Mouse (Mus musculus): ENCODE results near the gene Ehd4. TPM values are rescaled to one million over a fixed set of nuclear protein-coding genes. Genes with fewer than 3 reads are reported as not detected.

The Ehd4 gene
- total and polyA plus RNA-seq, 2 experiments = 2.9 to 7.4 TPM

GRCm38 (mm10) chr2:120116362-120116761 lies 38.0 kb downstream of the Ehd4 start:
- WGBS = 79% methylated on average over 1 of the region's 1 CpGs
- DNase-seq (ENCODE audit: extremely low read depth, low read depth, low spot score) = no peak
- Histone ChIP-seq H3K27me3 (ENCODE audit: control insufficient read depth, insufficient read depth, low read length) (no peaks in the 10 kb centered on the region), H3K36me3 (ENCODE audit: control insufficient read depth, insufficient read depth, low read length) (no peaks in the 10 kb centered on the region), H3K4me1 (ENCODE audit: control insufficient read depth, insufficient read depth, low read length) (no peaks in the 10 kb centered on the region; the same call in 1 of the 2 replicates), H3K9ac (ENCODE audit: low read depth, low read length) (no peak overlapping the region), H3K27ac (replicated peaks; ENCODE audit: insufficient read depth, low read depth, low read length) (no peak overlapping the region), H3K79me2 (ENCODE audit: control insufficient read depth, insufficient read depth, low read length) (peaks cover 2% of the 10 kb centered on the region; the same call in 1 of the 2 replicates), H3K4me3 (ENCODE audit: insufficient read depth, low read depth, low read length) (no peak overlapping the region)
- no peak for TF ChIP-seq CTCF (IDR thresholded peaks at IDR 0.05; ENCODE audit: low read depth, low read length)
- TF ChIP-seq POLR2A (IDR thresholded peaks at IDR 0.05; ENCODE audit: extremely low read depth, insufficient read depth, low read length) = no peak

DNA sequence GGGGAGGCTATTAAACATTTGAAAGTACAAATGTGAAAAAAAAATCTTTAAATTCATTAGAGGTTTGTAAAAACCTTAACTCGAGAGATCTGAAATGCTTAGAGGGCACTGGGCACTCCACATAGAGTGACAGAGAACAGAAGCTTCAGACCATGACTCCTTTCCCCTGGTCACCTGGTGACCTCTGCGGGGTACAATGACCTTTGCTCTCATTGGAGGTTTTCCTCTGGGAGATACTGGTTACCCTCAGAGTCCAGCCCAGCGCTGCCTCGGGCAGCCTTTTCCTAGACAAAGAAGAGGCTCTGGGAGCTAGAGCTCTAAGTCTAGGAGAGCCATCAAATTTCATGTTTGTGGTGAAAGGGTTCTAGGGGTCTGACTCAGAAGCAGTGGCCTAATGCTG lies 39.4 kb downstream of the Ehd4 start:
- H3K4me3 ChIP-seq (ENCODE audit: insufficient read depth, low read depth, low read length) = no peak overlapping the region
- 26% methylated on average over 4 of the region's 4 CpGs for WGBS
- H3K79me2 ChIP-seq (ENCODE audit: control insufficient read depth, insufficient read depth, low read length) = peaks cover 2% of the 10 kb centered on the region; the same call in 1 of the 2 replicates
- no peaks in the 10 kb centered on the region for H3K27me3 ChIP-seq (ENCODE audit: control insufficient read depth, insufficient read depth, low read length)
- no peak overlapping the region for H3K27ac ChIP-seq (replicated peaks; ENCODE audit: insufficient read depth, low read depth, low read length)
- H3K4me1 ChIP-seq (ENCODE audit: control insufficient read depth, insufficient read depth, low read length) = no peaks in the 10 kb centered on the region; the same call in 1 of the 2 replicates
- no peak for TF ChIP-seq CTCF (IDR thresholded peaks at IDR 0.05; ENCODE audit: low read depth, low read length)
- TF ChIP-seq POLR2A (IDR thresholded peaks at IDR 0.05; ENCODE audit: extremely low read depth, insufficient read depth, low read length) = no peak
- H3K36me3 ChIP-seq (ENCODE audit: control insufficient read depth, insufficient read depth, low read length) = no peaks in the 10 kb centered on the region
- H3K9ac ChIP-seq (ENCODE audit: low read depth, low read length) = no peak overlapping the region
- peak; percentile 67 for DNase-seq (ENCODE audit: extremely low read depth, low read depth, low spot score)

DNA sequence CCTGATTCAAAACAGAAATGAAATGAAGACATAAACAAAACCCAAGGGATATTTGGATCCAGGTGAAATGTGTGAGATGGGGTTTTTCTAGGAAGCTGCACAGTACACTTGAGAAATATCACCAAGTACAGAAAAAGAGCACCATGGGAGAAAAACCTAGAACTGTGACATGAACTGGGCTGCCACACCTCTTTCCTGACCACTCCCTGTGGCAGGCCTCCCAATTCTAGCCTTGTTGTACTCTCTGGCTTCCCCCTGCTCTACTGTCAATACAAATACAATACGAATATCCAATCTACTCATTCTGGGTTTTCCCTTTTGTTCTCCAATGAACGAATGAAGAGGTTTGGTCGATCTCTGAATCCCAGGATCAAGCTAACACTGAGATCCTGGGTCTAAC lies 40.4 kb downstream of the Ehd4 start:
- TF ChIP-seq CTCF (IDR thresholded peaks at IDR 0.05; ENCODE audit: low read depth, low read length) = no peak
- TF ChIP-seq POLR2A (IDR thresholded peaks at IDR 0.05; ENCODE audit: extremely low read depth, insufficient read depth, low read length) = no peak
- Histone ChIP-seq H3K79me2 (ENCODE audit: control insufficient read depth, insufficient read depth, low read length) (peaks cover 2% of the 10 kb centered on the region; the same call in 1 of the 2 replicates), H3K27me3 (ENCODE audit: control insufficient read depth, insufficient read depth, low read length) (no peaks in the 10 kb centered on the region), H3K27ac (replicated peaks; ENCODE audit: insufficient read depth, low read depth, low read length) (no peak overlapping the region), H3K9ac (ENCODE audit: low read depth, low read length) (no peak overlapping the region), H3K36me3 (ENCODE audit: control insufficient read depth, insufficient read depth, low read length) (no peaks in the 10 kb centered on the region), H3K4me1 (ENCODE audit: control insufficient read depth, insufficient read depth, low read length) (no peaks in the 10 kb centered on the region; the same call in 1 of the 2 replicates), H3K4me3 (ENCODE audit: insufficient read depth, low read depth, low read length) (no peak overlapping the region)
- whole genome bisulfite sequencing = 90% methylated on average over 3 of the region's 3 CpGs
- no peak for DNase-seq (ENCODE audit: extremely low read depth, low read depth, low spot score)

GRCm38 (mm10) chr2:120113476-120113875 lies 40.9 kb downstream of the Ehd4 start:
- Histone ChIP-seq H3K36me3 (ENCODE audit: control insufficient read depth, insufficient read depth, low read length) (no peaks in the 10 kb centered on the region), H3K4me1 (ENCODE audit: control insufficient read depth, insufficient read depth, low read length) (no peaks in the 10 kb centered on the region; the same call in 1 of the 2 replicates)
- 87% methylated on average over 6 of the region's 6 CpGs for WGBS

GRCm38 (mm10) chr2:120111596-120111995 lies 42.8 kb downstream of the Ehd4 start:
- DNase-seq (ENCODE audit: extremely low read depth, low read depth, low spot score) = no peak
- H3K79me2 ChIP-seq (ENCODE audit: control insufficient read depth, insufficient read depth, low read length) = peaks cover 2% of the 10 kb centered on the region; the same call in 1 of the 2 replicates
- WGBS = 74% methylated on average over 4 of the region's 4 CpGs
- no peaks in the 10 kb centered on the region; the same call in 1 of the 2 replicates for H3K4me1 ChIP-seq (ENCODE audit: control insufficient read depth, insufficient read depth, low read length)
- no peak overlapping the region for H3K9ac ChIP-seq (ENCODE audit: low read depth, low read length)
- TF ChIP-seq POLR2A (IDR thresholded peaks at IDR 0.05; ENCODE audit: extremely low read depth, insufficient read depth, low read length) (no peak), CTCF (IDR thresholded peaks at IDR 0.05; ENCODE audit: low read depth, low read length) (no peak)
- no peak overlapping the region for H3K27ac ChIP-seq (replicated peaks; ENCODE audit: insufficient read depth, low read depth, low read length)
- no peak overlapping the region for H3K4me3 ChIP-seq (ENCODE audit: insufficient read depth, low read depth, low read length)
- no peaks in the 10 kb centered on the region for H3K36me3 ChIP-seq (ENCODE audit: control insufficient read depth, insufficient read depth, low read length)
- H3K27me3 ChIP-seq (ENCODE audit: control insufficient read depth, insufficient read depth, low read length) = no peaks in the 10 kb centered on the region

More at GRCm38 (mm10) chr2:120113476-120113875, 40.9 kb downstream of the Ehd4 start:
- peaks cover 2% of the 10 kb centered on the region; the same call in 1 of the 2 replicates for H3K79me2 ChIP-seq (ENCODE audit: control insufficient read depth, insufficient read depth, low read length)
- no peak overlapping the region for H3K27ac ChIP-seq (replicated peaks; ENCODE audit: insufficient read depth, low read depth, low read length)
- no peak overlapping the region for H3K4me3 ChIP-seq (ENCODE audit: insufficient read depth, low read depth, low read length)
- no peak for DNase-seq (ENCODE audit: extremely low read depth, low read depth, low spot score)
- no peak overlapping the region for H3K9ac ChIP-seq (ENCODE audit: low read depth, low read length)
- no peaks in the 10 kb centered on the region for H3K27me3 ChIP-seq (ENCODE audit: control insufficient read depth, insufficient read depth, low read length)
- TF ChIP-seq POLR2A (IDR thresholded peaks at IDR 0.05; ENCODE audit: extremely low read depth, insufficient read depth, low read length) = no peak
- no peak for TF ChIP-seq CTCF (IDR thresholded peaks at IDR 0.05; ENCODE audit: low read depth, low read length)

- H3K4me1 ChIP-seq (ENCODE audit: control insufficient read depth, insufficient read depth, low read length) = no peaks in the 10 kb centered on the region; the same call in 1 of the 2 replicates
- TF ChIP-seq POLR2A (IDR thresholded peaks at IDR 0.05; ENCODE audit: extremely low read depth, insufficient read depth, low read length) = no peak
- TF ChIP-seq CTCF (IDR thresholded peaks at IDR 0.05; ENCODE audit: low read depth, low read length) = no peak
- WGBS = 79% methylated on average over 3 of the region's 3 CpGs
Observed at GRCm38 (mm10) chr2:120111172-120111571, 43.2 kb downstream of the Ehd4 start.

More at GRCm38 (mm10) chr2:120111172-120111571, 43.2 kb downstream of the Ehd4 start:
- Histone ChIP-seq H3K27ac (replicated peaks; ENCODE audit: insufficient read depth, low read depth, low read length) (no peak overlapping the region), H3K4me3 (ENCODE audit: insufficient read depth, low read depth, low read length) (no peak overlapping the region), H3K27me3 (ENCODE audit: control insufficient read depth, insufficient read depth, low read length) (no peaks in the 10 kb centered on the region), H3K79me2 (ENCODE audit: control insufficient read depth, insufficient read depth, low read length) (peaks cover 2% of the 10 kb centered on the region; the same call in 1 of the 2 replicates), H3K36me3 (ENCODE audit: control insufficient read depth, insufficient read depth, low read length) (no peaks in the 10 kb centered on the region), H3K9ac (ENCODE audit: low read depth, low read length) (no peak overlapping the region)
- DNase-seq (ENCODE audit: extremely low read depth, low read depth, low spot score) = no peak

Measured in liver, adult 2 months (tissue).